Mouse (Mus musculus) C2C12 (cell line): ENCODE measurements around the gene Auts2. TPM values are rescaled to one million over a fixed set of nuclear protein-coding genes. Genes with fewer than 3 reads are reported as not detected.
A peak's percentile ranks its signal among the peaks of the same experiment; 100 is the strongest.

Experiments used
- H3K27me3 ChIP-seq: one replicate; pipeline ENCODE4 v1.6.1; 2011; ENCODE audit not compliant: control insufficient read depth, insufficient read depth, insufficient read length
- H3K36me3 ChIP-seq: one replicate; pipeline ENCODE4 v1.6.1; 2011; ENCODE audit not compliant: control insufficient read depth, insufficient read depth
- H3K4me3 ChIP-seq: one replicate; pipeline ENCODE4 v1.5.1; 2011; ENCODE audit warnings: mild to moderate bottlenecking, control low read depth; ENCODE audit not compliant: poor library complexity, insufficient read depth, severe bottlenecking
- H3K79me2 ChIP-seq: one replicate; pipeline ENCODE4 v1.6.1; 2011; ENCODE audit not compliant: control insufficient read depth, insufficient read depth
- H3K79me3 ChIP-seq: one replicate; pipeline ENCODE4 v1.6.1; 2011; ENCODE audit warnings: low read depth, control low read depth
- H3ac ChIP-seq: one replicate; pipeline ENCODE3; 2011; ENCODE audit warnings: low read depth; ENCODE audit not compliant: control insufficient read depth, insufficient read length
- CEBPB ChIP-seq: IDR thresholded peaks from one replicate; pipeline ENCODE4 v1.6.1; 2011; ENCODE audit warnings: low read depth, mild to moderate bottlenecking, control low read depth, moderate library complexity
- CTCF ChIP-seq: IDR thresholded peaks from one replicate; pipeline ENCODE4 v1.5.1; 2011; ENCODE audit not compliant: control insufficient read depth, insufficient read depth, insufficient read length
- FOSL1 ChIP-seq: IDR thresholded peaks from one replicate; pipeline ENCODE4 v1.8.0; 2011; ENCODE audit warnings: mild to moderate bottlenecking, low read length; ENCODE audit not compliant: poor library complexity, insufficient read depth, severe bottlenecking
- MAX ChIP-seq: IDR thresholded peaks from one replicate; pipeline ENCODE4 v1.6.1; 2011; ENCODE audit warnings: mild to moderate bottlenecking, control low read depth
- MYOD1 ChIP-seq: IDR thresholded peaks from one replicate; pipeline ENCODE4 v1.6.1; 2011; ENCODE audit warnings: low read depth; ENCODE audit not compliant: control insufficient read depth, insufficient read length
- MYOG ChIP-seq: IDR thresholded peaks from one replicate; pipeline ENCODE4 v1.6.1; 2011; ENCODE audit not compliant: control insufficient read depth, insufficient read length; ENCODE audit errors: extremely low read depth
- USF1 ChIP-seq: IDR thresholded peaks from one replicate; pipeline ENCODE4 v1.6.1; 2011; ENCODE audit warnings: low read depth, mild to moderate bottlenecking, control low read depth, moderate library complexity
- polyA plus RNA-seq: library from polyadenylated mRNA; unstranded; fragments of >200 nt; fragmentation: generic; extraction: Trizol; gene quantifications from one replicate; pipeline ENCODE4 v1.2.1, GENCODE M21; 2012; ENCODE audit warnings: missing spikeins

Gene Auts2
- polyA plus RNA-seq, 1 experiment = 8.4 TPM

- no peak overlapping the region for H3ac ChIP-seq
- TF ChIP-seq USF1 (no peak), CEBPB (no peak), MAX (no peak), MYOG (no peak), MYOD1 (no peak), FOSL1 (no peak), CTCF (no peak)
- no peaks in the 10 kb centered on the region for H3K79me2 ChIP-seq
- no peak overlapping the region for H3K4me3 ChIP-seq
- H3K27me3 ChIP-seq = no peaks in the 10 kb centered on the region
- H3K36me3 ChIP-seq = no peaks in the 10 kb centered on the region
- no peaks in the 10 kb centered on the region for H3K79me3 ChIP-seq
Observed at GRCm38 (mm10) chr5:131415902-131416545, 1127.1 kb downstream of the Auts2 start.

- no peak overlapping the region for H3K4me3 ChIP-seq
- no peak overlapping the region for H3ac ChIP-seq
- no peaks in the 10 kb centered on the region for H3K36me3 ChIP-seq
- no peaks in the 10 kb centered on the region for H3K79me3 ChIP-seq
- no peaks in the 10 kb centered on the region for H3K79me2 ChIP-seq
- TF ChIP-seq CEBPB (no peak), USF1 (no peak), CTCF (no peak), MYOD1 (peak; percentile 80), FOSL1 (no peak), MYOG (no peak)
- no peaks in the 10 kb centered on the region for H3K27me3 ChIP-seq
Observed at GRCm38 (mm10) chr5:131398250-131398649, 1144.9 kb downstream of the Auts2 start.

DNA sequence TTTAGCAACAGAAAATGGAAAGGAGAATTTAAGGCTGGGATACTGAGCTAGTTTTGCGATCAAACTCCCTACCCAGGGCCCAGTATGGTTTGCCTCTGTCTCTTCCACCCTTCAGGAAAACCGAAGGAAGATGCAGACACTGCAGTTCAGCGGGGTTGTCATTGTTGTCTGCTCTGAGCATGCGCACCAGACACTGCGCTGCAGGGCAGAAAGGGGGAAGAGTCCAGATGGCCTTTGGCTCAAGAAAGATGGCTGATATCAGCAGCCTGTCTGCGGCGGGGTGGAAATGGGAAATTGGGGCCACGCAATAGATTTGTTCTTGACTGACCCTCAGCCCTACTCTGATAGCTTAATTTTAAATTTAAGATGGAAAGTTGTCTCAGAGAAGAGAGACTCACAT, 1147.4 kb downstream of the Auts2 start:
- H3K79me3 ChIP-seq = no peaks in the 10 kb centered on the region
- no peak for TF ChIP-seq CEBPB
- no peak for TF ChIP-seq FOSL1
- TF ChIP-seq MYOG = no peak
- no peak for TF ChIP-seq MYOD1
- no peak for TF ChIP-seq MAX
- TF ChIP-seq USF1 = no peak
- TF ChIP-seq CTCF = no peak

More for the DNA sequence above, 1147.4 kb downstream of the Auts2 start:
- no peak overlapping the region for H3ac ChIP-seq
- no peaks in the 10 kb centered on the region for H3K79me2 ChIP-seq
- H3K27me3 ChIP-seq = no peaks in the 10 kb centered on the region
- H3K4me3 ChIP-seq = no peak overlapping the region
- no peaks in the 10 kb centered on the region for H3K36me3 ChIP-seq
